Mouse (Mus musculus) heart, embryonic 15.5 days (tissue): ENCODE measurements around the gene Alkbh1. TPM values are rescaled to one million over a fixed set of nuclear protein-coding genes. Genes with fewer than 3 reads are reported as not detected.

ENCODE experiments used
- ATAC-seq: fragments of 200-750 bp; cut with Nextera tagmentation; replicated peaks from 2 replicates; pipeline ENCODE4 v1.8.0; 2017; ENCODE audit warnings: low read depth, moderate TSS enrichment; ENCODE audit not compliant: insufficient number of reproducible peaks, insufficient read depth, low FRiP score
- H3K27ac ChIP-seq: fragments of 300-500 bp; sonication (generic); 2 replicates; pipeline ENCODE4 v1.5.1; 2015; ENCODE audit warnings: mild to moderate bottlenecking, inconsistent platforms
- H3K27me3 ChIP-seq: fragments of 300-500 bp; sonication (generic); 2 replicates; pipeline ENCODE4 v1.6.1; 2015; ENCODE audit warnings: inconsistent platforms
- H3K36me3 ChIP-seq: fragments of 300-500 bp; sonication (generic); 2 replicates; pipeline ENCODE4 v1.6.1; 2015; ENCODE audit warnings: mild to moderate bottlenecking, inconsistent platforms
- H3K4me1 ChIP-seq: fragments of 300-500 bp; sonication (generic); replicated peaks from 2 replicates; pipeline ENCODE4 v1.6.1; 2015; ENCODE audit warnings: inconsistent platforms
- H3K4me2 ChIP-seq: fragments of 300-500 bp; sonication (generic); 2 replicates; pipeline ENCODE4 v1.6.1; 2015; ENCODE audit warnings: inconsistent platforms, mild to moderate bottlenecking, moderate library complexity
- H3K4me3 ChIP-seq: fragments of 300-500 bp; sonication (generic); 2 replicates; pipeline ENCODE4 v1.5.1; 2015; ENCODE audit warnings: mild to moderate bottlenecking, inconsistent platforms
- H3K9ac ChIP-seq: fragments of 300-500 bp; sonication (generic); 2 replicates; pipeline ENCODE4 v1.6.1; 2015; ENCODE audit warnings: mild to moderate bottlenecking, inconsistent platforms
- H3K9me3 ChIP-seq: fragments of 300-500 bp; sonication (generic); replicated peaks from 2 replicates; pipeline ENCODE4 v1.6.1; 2016; ENCODE audit warnings: inconsistent platforms
- WGBS: fragments of 180-500 bp; shearing (Covaris S2); methylation state at CpG from one replicate; pipeline ENCODE4 v1.1.7; 2015; ENCODE audit warnings: mixed read lengths; 5-methylcytosine and 5-hydroxymethylcytosine counted together
- polyA plus RNA-seq: library from polyadenylated mRNA; unstranded; fragments of >200 nt; fragmentation: Nextera tagmentation; extraction: Ambion mirVana; gene quantifications from 2 replicates; pipeline ENCODE4 v1.2.1, GENCODE M21; 2015

The Alkbh1 gene
- polyA plus RNA-seq, 1 experiment from 2014 or later = 33.4 TPM

- WGBS = 82% methylated on average over 4 of the region's 4 CpGs
- H3K27ac ChIP-seq = no peak overlapping the region
- ATAC-seq = no peak
Observed at GRCm38 (mm10) chr12:87397126-87397525, 46.7 kb downstream of the Alkbh1 start.

GRCm38 (mm10) chr12:87394316-87394715 lies 49.5 kb downstream of the Alkbh1 start:
- Histone ChIP-seq H3K4me1 (no peaks in the 10 kb centered on the region), H3K4me3 (no peak overlapping the region), H3K27ac (no peak overlapping the region), H3K9me3 (no peaks in the 10 kb centered on the region), H3K27me3 (no peaks in the 10 kb centered on the region), H3K36me3 (no peaks in the 10 kb centered on the region), H3K4me2 (no peak overlapping the region), H3K9ac (no peak overlapping the region)
- 81% methylated on average over 6 of the region's 6 CpGs for WGBS
- no peak for ATAC-seq

More at GRCm38 (mm10) chr12:87397126-87397525, 46.7 kb downstream of the Alkbh1 start:
- Histone ChIP-seq H3K9me3 (no peaks in the 10 kb centered on the region), H3K9ac (no peak overlapping the region), H3K36me3 (no peaks in the 10 kb centered on the region), H3K4me1 (no peaks in the 10 kb centered on the region), H3K4me3 (no peak overlapping the region), H3K4me2 (no peak overlapping the region), H3K27me3 (no peaks in the 10 kb centered on the region)

- H3K27me3 ChIP-seq = no peaks in the 10 kb centered on the region
- no peak for ATAC-seq
- H3K9ac ChIP-seq = no peak overlapping the region
- H3K4me1 ChIP-seq = no peaks in the 10 kb centered on the region
- no peaks in the 10 kb centered on the region for H3K9me3 ChIP-seq
- no peaks in the 10 kb centered on the region for H3K36me3 ChIP-seq
- WGBS = 62% methylated on average over 4 of the region's 4 CpGs
- H3K27ac ChIP-seq = no peak overlapping the region
- no peak overlapping the region for H3K4me2 ChIP-seq
- H3K4me3 ChIP-seq = no peak overlapping the region
Observed at GRCm38 (mm10) chr12:87393447-87394145, 50.2 kb downstream of the Alkbh1 start.

- Histone ChIP-seq H3K36me3 (no peaks in the 10 kb centered on the region), H3K27ac (no peak overlapping the region), H3K27me3 (no peaks in the 10 kb centered on the region), H3K4me1 (peaks cover 9% of the 10 kb centered on the region), H3K9ac (no peak overlapping the region), H3K4me2 (no peak overlapping the region), H3K4me3 (no peak overlapping the region), H3K9me3 (no peaks in the 10 kb centered on the region)
- ATAC-seq = no peak
Observed at GRCm38 (mm10) chr12:87391355-87391754, 52.5 kb downstream of the Alkbh1 start.

- H3K36me3 ChIP-seq = no peaks in the 10 kb centered on the region
- no peak overlapping the region for H3K27ac ChIP-seq
- H3K4me3 ChIP-seq = no peak overlapping the region
- H3K27me3 ChIP-seq = no peaks in the 10 kb centered on the region
- WGBS = 76% methylated on average over 3 of the region's 3 CpGs
- no peaks in the 10 kb centered on the region for H3K9me3 ChIP-seq
- H3K9ac ChIP-seq = no peak overlapping the region
- H3K4me1 ChIP-seq = peaks cover 14% of the 10 kb centered on the region
- no peak for ATAC-seq
- no peak overlapping the region for H3K4me2 ChIP-seq
Observed at GRCm38 (mm10) chr12:87389231-87389630, 54.6 kb downstream of the Alkbh1 start.

GRCm38 (mm10) chr12:87388122-87388774 lies 55.6 kb downstream of the Alkbh1 start, which contains the start of gene Sptlc2:
Gene Sptlc2, minus strand, starts transcription at chr12:87388355.
- under 1% methylated on average over 45 of the region's 45 CpGs for WGBS
- peak; percentile 97 for ATAC-seq
- peak within 1 kb of the TSS; percentile 94 for H3K9ac ChIP-seq
- H3K9me3 ChIP-seq = no peaks in the 10 kb centered on the region
- H3K4me2 ChIP-seq = peak within 1 kb of the TSS; percentile 98
- peaks cover 14% of the 10 kb centered on the region for H3K4me1 ChIP-seq
- peak within 1 kb of the TSS; percentile 88 for H3K27ac ChIP-seq
- H3K4me3 ChIP-seq = peak within 1 kb of the TSS; percentile 87
- no peaks in the 10 kb centered on the region for H3K36me3 ChIP-seq
- no peaks in the 10 kb centered on the region for H3K27me3 ChIP-seq

GRCm38 (mm10) chr12:87387171-87388121 lies 56.4 kb downstream of the Alkbh1 start:
- no peaks in the 10 kb centered on the region for H3K27me3 ChIP-seq
- peak overlapping the region; percentile 87 for H3K4me3 ChIP-seq
- under 1% methylated on average over 62 of the region's 65 CpGs for WGBS
- H3K9me3 ChIP-seq = no peaks in the 10 kb centered on the region
- ATAC-seq = peak; percentile 40
- H3K4me2 ChIP-seq = peak overlapping the region; percentile 98
- H3K27ac ChIP-seq = peak overlapping the region; percentile 88
- H3K9ac ChIP-seq = peak overlapping the region; percentile 94
- peaks cover 14% of the 10 kb centered on the region for H3K4me1 ChIP-seq
- no peaks in the 10 kb centered on the region for H3K36me3 ChIP-seq

GRCm38 (mm10) chr12:87385051-87385450 lies 58.8 kb downstream of the Alkbh1 start:
- WGBS = 84% methylated on average over 3 of the region's 3 CpGs

GRCm38 (mm10) chr12:87381380-87381682 lies 62.5 kb downstream of the Alkbh1 start:
- no peak overlapping the region for H3K9ac ChIP-seq
- no peaks in the 10 kb centered on the region for H3K36me3 ChIP-seq
- no peak overlapping the region for H3K4me3 ChIP-seq
- no peaks in the 10 kb centered on the region for H3K27me3 ChIP-seq
- peak; percentile 53; the same call in 1 of the 2 replicates for ATAC-seq
- peaks cover 29% of the 10 kb centered on the region for H3K4me1 ChIP-seq
- WGBS = 18% methylated on average over 2 of the region's 2 CpGs
- H3K27ac ChIP-seq = peak overlapping the region; percentile 29
- H3K9me3 ChIP-seq = no peaks in the 10 kb centered on the region
- H3K4me2 ChIP-seq = no peak overlapping the region

More at GRCm38 (mm10) chr12:87385051-87385450, 58.8 kb downstream of the Alkbh1 start:
- Histone ChIP-seq H3K4me2 (no peak overlapping the region), H3K27me3 (no peaks in the 10 kb centered on the region), H3K36me3 (no peaks in the 10 kb centered on the region), H3K9me3 (no peaks in the 10 kb centered on the region), H3K9ac (no peak overlapping the region), H3K27ac (no peak overlapping the region), H3K4me3 (no peak overlapping the region), H3K4me1 (peaks cover 35% of the 10 kb centered on the region)
- ATAC-seq = no peak

- 0 out of 2 replicates have a peak, but pooled peaks have one; percentile 7 for ATAC-seq
- Histone ChIP-seq H3K36me3 (no peaks in the 10 kb centered on the region), H3K4me3 (no peak overlapping the region), H3K9ac (no peak overlapping the region), H3K27ac (peak overlapping the region; percentile 29; the same call in 1 of the 2 replicates), H3K4me1 (peaks cover 24% of the 10 kb centered on the region), H3K27me3 (no peaks in the 10 kb centered on the region), H3K4me2 (no peak overlapping the region), H3K9me3 (no peaks in the 10 kb centered on the region)
- 68% methylated on average over 10 of the region's 10 CpGs for WGBS
Observed at GRCm38 (mm10) chr12:87380586-87381379, 63.0 kb downstream of the Alkbh1 start.
